In genomic region chr11:31601499-31601898, GRCm38 (mm10) we compare ENCODE assay signal across 22 mouse cellular contexts.
DNase-seq lines count a peak whose midpoint lies in the region; ATAC-seq and TF ChIP-seq lines count a peak whose summit lies in the region.
"Had no signal": no experiment of that assay in that cellular context is flagged by ENCODE, and none has a peak within 500 bp of the region (broad histone marks: within the 10 kb centered on the region; RNA-seq: fewer than 3 reads in every experiment).

No protein-coding gene starts in this region.

- no peaks in the 10 kb centered on the region for H3K36me3 ChIP-seq in heart, postnatal 0 days (replicated peaks; ENCODE audit: control insufficient read depth, insufficient read depth, low read length)
- H3K36me3 ChIP-seq in testis, adult 2 months (ENCODE audit: control insufficient read depth, insufficient read depth, low read length): no peaks in the 10 kb centered on the region
- H3K36me3 ChIP-seq: heart, embryonic 15.5 days; limb, embryonic 10.5 days; neural tube, embryonic 13.5 days had no signal

- TF ChIP-seq CTCF in heart, postnatal 0 days (IDR thresholded peaks at IDR 0.05; ENCODE audit: low read depth): no peak
- TF ChIP-seq CTCF in lung, adult 2 months (IDR thresholded peaks at IDR 0.05; ENCODE audit: insufficient read depth, low read length): no peak
- TF ChIP-seq CTCF in testis, adult 2 months (IDR thresholded peaks at IDR 0.05; ENCODE audit: control insufficient read depth, insufficient read depth, insufficient replicate concordance, low read depth, low read length): no peak

- H3K4me1 ChIP-seq in heart, postnatal 0 days (ENCODE audit: control insufficient read depth, insufficient read depth): peaks cover 20% of the 10 kb centered on the region
- H3K4me1 ChIP-seq in lung, adult 2 months (ENCODE audit: control insufficient read depth, insufficient read depth, low read length): no peaks in the 10 kb centered on the region
- peaks cover 11% of the 10 kb centered on the region for H3K4me1 ChIP-seq in testis, adult 2 months (ENCODE audit: control insufficient read depth, insufficient read depth, low read length)
- H3K4me1 ChIP-seq: limb, embryonic 10.5 days; megakaryocyte, embryonic 14.5 days; neural tube, embryonic 13.5 days had no signal

- H3K9me3 ChIP-seq in heart, postnatal 0 days (replicated peaks; ENCODE audit: control insufficient read depth, low read length): no peaks in the 10 kb centered on the region
- H3K9me3 ChIP-seq: heart, embryonic 15.5 days; limb, embryonic 10.5 days; megakaryocyte, embryonic 14.5 days; neural tube, embryonic 13.5 days had no signal

- WGBS in heart, postnatal 0 days: 64% methylated on average over 7 of the region's 7 CpGs
- WGBS in lung, adult 2 months: 68% methylated on average over 7 of the region's 7 CpGs

- no peak for TF ChIP-seq EP300 in heart, postnatal 0 days (IDR thresholded peaks at IDR 0.05; ENCODE audit: low read depth)

- no peak overlapping the region for H3K4me3 ChIP-seq in heart, postnatal 0 days (ENCODE audit: low read depth, low read length)
- no peak overlapping the region for H3K4me3 ChIP-seq in lung, adult 2 months (replicated peaks; ENCODE audit: extremely low read depth, low read depth, low read length)
- H3K4me3 ChIP-seq in testis, adult 2 months (ENCODE audit: control insufficient read depth, low read depth, low read length): no peak overlapping the region
- H3K4me3 ChIP-seq: heart, embryonic 15.5 days; left cerebral cortex, adult 2 months; limb, embryonic 10.5 days; megakaryocyte, embryonic 14.5 days; neural tube, embryonic 13.5 days had no signal

- no peak for DNase-seq in heart, postnatal 0 days (ENCODE audit: low spot score)
- DNase-seq in heart, postnatal 10 days: no peak
- DNase-seq in lung, postnatal 10 days: peak; percentile 55
- DNase-seq in lung, adult 2 months: no peak
- peak; percentile 55 to 60 for DNase-seq in kidney, postnatal 36 days
- no peak for DNase-seq in ovary, postnatal 10 days (ENCODE audit: low spot score)
- DNase-seq: adrenal gland, postnatal 25 days; cerebellum, adult 11-12 months; cerebellum, postnatal 25 days; embryo, embryonic 11 days; layer of hippocampus, adult 9-11 months; midbrain, embryonic 14.5 days; right cerebral cortex, postnatal 14 days had no signal

- ATAC-seq in heart, postnatal 0 days (ENCODE audit: insufficient read depth, low read depth): no peak
- ATAC-seq: forebrain, embryonic 16.5 days had no signal

- H3K27ac ChIP-seq in heart, postnatal 0 days (ENCODE audit: low read depth): peak overlapping the region; percentile 80; the same call in 1 of the 2 replicates
- H3K27ac ChIP-seq in testis, adult 2 months (ENCODE audit: control insufficient read depth, insufficient read depth, low read depth, low read length): peak overlapping the region; percentile 60; the same call in 1 of the 2 replicates
- H3K27ac ChIP-seq: kidney, postnatal 0 days; left cerebral cortex, adult 2 months; limb, embryonic 10.5 days; neural tube, embryonic 13.5 days had no signal

- TF ChIP-seq POLR2A in lung, adult 2 months (IDR thresholded peaks at IDR 0.05; ENCODE audit: borderline replicate concordance, extremely low read depth, low read depth, low read length): no peak
- TF ChIP-seq POLR2A in testis, adult 2 months (IDR thresholded peaks at IDR 0.05; ENCODE audit: control insufficient read depth, low read depth, low read length): no peak

- intact Hi-C loops in heart, postnatal 10 days (cut with DNase I): loop anchor here (5.0 kb wide), 1 partner anchor 229 kb away; the partner anchor contains the start of gene Stc2

- no peak overlapping the region for H3K4me2 ChIP-seq in heart, postnatal 0 days (ENCODE audit: low read depth, low read length)
- H3K4me2 ChIP-seq: heart, embryonic 15.5 days; liver, embryonic 11.5 days; neural tube, embryonic 13.5 days had no signal

- H3K9ac ChIP-seq in heart, postnatal 0 days (replicated peaks; ENCODE audit: low read depth, low read length): no peak overlapping the region
- H3K9ac ChIP-seq: heart, embryonic 15.5 days; neural tube, embryonic 13.5 days had no signal

- H3K27me3 ChIP-seq in heart, postnatal 0 days (ENCODE audit: control insufficient read depth, insufficient read depth, low read length): no peaks in the 10 kb centered on the region
- H3K27me3 ChIP-seq in testis, adult 2 months (ENCODE audit: control insufficient read depth, insufficient read depth, low read length): no peaks in the 10 kb centered on the region; the same call in 1 of the 2 replicates
- H3K27me3 ChIP-seq: heart, embryonic 15.5 days; neural tube, embryonic 13.5 days had no signal

Comparison
In these comparisons a context has a peak if more than half of its experiments do, and no peak if none do; other contexts are left out.
1. DNase-seq: peak in lung, postnatal 10 days (single experiment) and kidney, postnatal 36 days (2 of 2); none in heart, postnatal 0 days (single experiment), heart, postnatal 10 days (0 of 2), lung, adult 2 months (single experiment) and ovary, postnatal 10 days (single experiment).